In genomic region chr11:31907650-31908049, GRCm38 (mm10) we compare ENCODE assay signal across 17 mouse cellular contexts. TPM values are rescaled to one million over a fixed set of nuclear protein-coding genes. Genes with fewer than 3 reads are reported as not detected.
DNase-seq lines count a peak whose midpoint lies in the region; ATAC-seq and TF ChIP-seq lines count a peak whose summit lies in the region.
"Had no signal": no experiment of that assay in that cellular context is flagged by ENCODE, and none has a peak within 500 bp of the region (broad histone marks: within the 10 kb centered on the region; RNA-seq: fewer than 3 reads in every experiment).

No protein-coding gene starts in this region.

- no peaks in the 10 kb centered on the region for H3K36me3 ChIP-seq in heart, embryonic 13.5 days
- peaks cover 56% of the 10 kb centered on the region for H3K36me3 ChIP-seq in liver, embryonic 12.5 days
- H3K36me3 ChIP-seq in liver, embryonic 11.5 days (ENCODE audit: control insufficient read depth, insufficient read depth, low read length), result no peaks in the 10 kb centered on the region; the same call in 1 of the 2 replicates
- H3K36me3 ChIP-seq in thymus, adult 2 months (ENCODE audit: control insufficient read depth, insufficient read depth, low read length), result no peaks in the 10 kb centered on the region
- H3K36me3 ChIP-seq: hindbrain, embryonic 12.5 days; midbrain, embryonic 15.5 days; neural tube, embryonic 12.5 days had no signal

- no peak overlapping the region for H3K9ac ChIP-seq in heart, embryonic 13.5 days
- H3K9ac ChIP-seq in liver, embryonic 12.5 days, result no peak overlapping the region
- H3K9ac ChIP-seq in liver, embryonic 11.5 days (ENCODE audit: low read depth, low read length), result no peak overlapping the region
- H3K9ac ChIP-seq: hindbrain, embryonic 12.5 days; midbrain, embryonic 15.5 days; neural tube, embryonic 12.5 days had no signal

- intact Hi-C loops in heart, postnatal 14 days (cut with DNase I), result loop anchor here (5.0 kb wide), 2 partner anchors 35 to 40 kb away; partner anchors contain the start of gene Cpeb4

- no peak for TF ChIP-seq CTCF in thymus, adult 2 months (IDR thresholded peaks at IDR 0.05; ENCODE audit: borderline replicate concordance, control insufficient read depth, extremely low read depth, insufficient read depth, low read length, poor library complexity)

- 35% methylated on average over 1 of the region's 1 CpGs for WGBS in heart, embryonic 13.5 days
- WGBS in liver, embryonic 12.5 days (ENCODE audit: insufficient replicate concordance), result 74% methylated on average over 1 of the region's 1 CpGs
- 56% methylated on average over 1 of the region's 1 CpGs for WGBS in liver, embryonic 11.5 days
- 97% methylated on average over 1 of the region's 1 CpGs for WGBS in thymus, adult 2 months

- H3K4me2 ChIP-seq in heart, embryonic 13.5 days, result no peak overlapping the region
- no peak overlapping the region for H3K4me2 ChIP-seq in liver, embryonic 12.5 days
- no peak overlapping the region for H3K4me2 ChIP-seq in liver, embryonic 11.5 days
- H3K4me2 ChIP-seq: hindbrain, embryonic 12.5 days; midbrain, embryonic 15.5 days; neural tube, embryonic 12.5 days had no signal

- no peak for TF ChIP-seq POLR2A in thymus, adult 2 months (IDR thresholded peaks at IDR 0.05; ENCODE audit: control insufficient read depth, extremely low read depth, insufficient read depth, low read length, poor library complexity)

- peak overlapping the region; percentile 64 for H3K27ac ChIP-seq in heart, embryonic 13.5 days (replicated peaks)
- H3K27ac ChIP-seq in liver, embryonic 12.5 days, result peak overlapping the region; percentile 47
- H3K27ac ChIP-seq in liver, embryonic 11.5 days (ENCODE audit: low read depth, low read length), result no peak overlapping the region
- H3K27ac ChIP-seq in thymus, adult 2 months (ENCODE audit: control insufficient read depth, insufficient read depth, low read length), result no peak overlapping the region
- H3K27ac ChIP-seq: hindbrain, embryonic 12.5 days; kidney, postnatal 0 days; midbrain, embryonic 15.5 days; neural tube, embryonic 12.5 days had no signal

- no peaks in the 10 kb centered on the region for H3K9me3 ChIP-seq in heart, embryonic 13.5 days
- no peaks in the 10 kb centered on the region for H3K9me3 ChIP-seq in liver, embryonic 12.5 days (replicated peaks)
- no peaks in the 10 kb centered on the region for H3K9me3 ChIP-seq in liver, embryonic 11.5 days (ENCODE audit: control insufficient read depth, low read length)
- H3K9me3 ChIP-seq: hindbrain, embryonic 12.5 days; midbrain, embryonic 15.5 days; neural tube, embryonic 12.5 days had no signal

- peaks cover 30% of the 10 kb centered on the region for H3K4me1 ChIP-seq in heart, embryonic 13.5 days
- peaks cover 26% of the 10 kb centered on the region for H3K4me1 ChIP-seq in liver, embryonic 12.5 days
- no peaks in the 10 kb centered on the region for H3K4me1 ChIP-seq in liver, embryonic 11.5 days (replicated peaks; ENCODE audit: control insufficient read depth, insufficient read depth, low read length)
- no peaks in the 10 kb centered on the region for H3K4me1 ChIP-seq in thymus, adult 2 months (replicated peaks; ENCODE audit: control insufficient read depth, insufficient read depth, low read length)
- H3K4me1 ChIP-seq: hindbrain, embryonic 12.5 days; midbrain, embryonic 15.5 days; neural tube, embryonic 12.5 days had no signal

- DNase-seq in adrenal gland, postnatal 10 days, result peak; percentile 25
- no peak for DNase-seq in adrenal gland, adult 2 months
- no peak for DNase-seq in heart, postnatal 14 days
- no peak for DNase-seq in liver, embryonic 11.5 days (ENCODE audit: low spot score)
- peak; percentile 36 for DNase-seq in skeletal muscle tissue, adult 2 months (ENCODE audit: low read depth, low spot score)
- DNase-seq in thymus, adult 2 months, result no peak
- DNase-seq: adrenal gland, postnatal 25 days; layer of hippocampus, postnatal 36 days; lung, postnatal 36 days; thymus, adult 18-20 months had no signal

- ATAC-seq in heart, embryonic 13.5 days (ENCODE audit: extremely low read depth, insufficient number of reproducible peaks, low FRiP score, low TSS enrichment), result no peak
- 0 out of 2 replicates have a peak, but pooled peaks have one; percentile 37 for ATAC-seq in liver, embryonic 12.5 days
- ATAC-seq in liver, embryonic 11.5 days (replicated peaks; ENCODE audit: low FRiP score), result no peak
- ATAC-seq: midbrain, embryonic 15.5 days had no signal

- no peak overlapping the region for H3K4me3 ChIP-seq in heart, embryonic 13.5 days
- H3K4me3 ChIP-seq in liver, embryonic 12.5 days, result no peak overlapping the region
- H3K4me3 ChIP-seq in liver, embryonic 11.5 days (ENCODE audit: low read depth, low read length), result no peak overlapping the region
- H3K4me3 ChIP-seq in thymus, adult 2 months (ENCODE audit: control insufficient read depth, insufficient read depth, low read length), result no peak overlapping the region
- H3K4me3 ChIP-seq: erythroblast, embryonic 14.5 days; hindbrain, embryonic 12.5 days; midbrain, embryonic 15.5 days; neural tube, embryonic 12.5 days had no signal

- no peaks in the 10 kb centered on the region for H3K27me3 ChIP-seq in heart, embryonic 13.5 days (replicated peaks)
- no peaks in the 10 kb centered on the region for H3K27me3 ChIP-seq in liver, embryonic 12.5 days (replicated peaks)
- no peaks in the 10 kb centered on the region for H3K27me3 ChIP-seq in liver, embryonic 11.5 days (replicated peaks; ENCODE audit: control insufficient read depth, insufficient read depth, low read length)
- no peaks in the 10 kb centered on the region for H3K27me3 ChIP-seq in thymus, adult 2 months (ENCODE audit: control insufficient read depth, insufficient read depth, low read length)
- H3K27me3 ChIP-seq: hindbrain, embryonic 12.5 days; midbrain, embryonic 15.5 days; neural tube, embryonic 12.5 days had no signal

RNA-seq across cellular contexts. Expression of gene Cpeb4, which starts 35.6 kb away (rescaled TPM):
- 100 to 1,000 TPM in 1 of 2 experiments, 10 to 100 TPM in 1; 66.9 to 133 TPM for total RNA-seq in adrenal gland, postnatal 10 days (2021)
- total RNA-seq in adrenal gland, adult 2 months (2021), result 100 to 1,000 TPM in 1 of 2 experiments, 10 to 100 TPM in 1; 70.1 to 200 TPM
- 6.8 and 12.3 TPM in 2 replicates for polyA plus RNA-seq in adrenal gland, adult 2 months (2012; rRNA removed)
- 6.2 and 6.7 TPM in 2 replicates for polyA plus RNA-seq in heart, embryonic 13.5 days (2015; fragmentation: Nextera tagmentation; extraction: Ambion mirVana)
- 10 to 100 TPM; 82.8 to 94.9 TPM for total RNA-seq in heart, postnatal 14 days (2021)
- polyA plus RNA-seq in liver, embryonic 12.5 days (2016; fragmentation: Nextera tagmentation; extraction: Ambion mirVana), result 21.5 and 24.7 TPM in 2 replicates
- polyA plus RNA-seq in liver, embryonic 11.5 days (2014; fragmentation: Nextera tagmentation; extraction: Ambion mirVana), result 14.4 and 15.8 TPM in 2 replicates
- 12.0 and 13.0 TPM in 2 replicates for polyA plus RNA-seq in thymus, adult 2 months (2012; rRNA removed)

RNA-seq across cellular contexts. Expression of gene 4930524B15Rik, which starts 57.7 kb away (rescaled TPM):
- not detected for total RNA-seq in adrenal gland, postnatal 10 days (2021)
- not detected for total RNA-seq in adrenal gland, adult 2 months (2021)
- 0.11 TPM in 1 of 2 replicates, not detected in the other for polyA plus RNA-seq in adrenal gland, adult 2 months (2012; rRNA removed)
- 0.25 and 0.39 TPM in 2 replicates for polyA plus RNA-seq in heart, embryonic 13.5 days (2015; fragmentation: Nextera tagmentation; extraction: Ambion mirVana)
- not detected for total RNA-seq in heart, postnatal 14 days (2021)
- not detected in 2 replicates for polyA plus RNA-seq in liver, embryonic 12.5 days (2016; fragmentation: Nextera tagmentation; extraction: Ambion mirVana)
- polyA plus RNA-seq in liver, embryonic 11.5 days (2014; fragmentation: Nextera tagmentation; extraction: Ambion mirVana), result not detected in 2 replicates
- polyA plus RNA-seq in thymus, adult 2 months (2012; rRNA removed), result 0.12 TPM in 1 of 2 replicates, not detected in the other
- total RNA-seq: adrenal gland, postnatal 25 days; layer of hippocampus, postnatal 36 days had no signal
- polyA plus RNA-seq: erythroblast, embryonic 14.5 days had no signal

Comparison
In these comparisons a context has a peak if more than half of its experiments do, and no peak if none do; other contexts are left out.
1. DNase-seq: peak in adrenal gland, postnatal 10 days (single experiment) and skeletal muscle tissue, adult 2 months (single experiment); none in adrenal gland, adult 2 months (single experiment), heart, postnatal 14 days (0 of 2), liver, embryonic 11.5 days (single experiment) and thymus, adult 2 months (single experiment).
2. H3K27ac ChIP-seq: peak in heart, embryonic 13.5 days (single experiment) and liver, embryonic 12.5 days (single experiment); none in liver, embryonic 11.5 days (single experiment) and thymus, adult 2 months (single experiment).